Comparison of ENCODE assay signal across 34 mouse cellular contexts in the genomic region with DNA sequence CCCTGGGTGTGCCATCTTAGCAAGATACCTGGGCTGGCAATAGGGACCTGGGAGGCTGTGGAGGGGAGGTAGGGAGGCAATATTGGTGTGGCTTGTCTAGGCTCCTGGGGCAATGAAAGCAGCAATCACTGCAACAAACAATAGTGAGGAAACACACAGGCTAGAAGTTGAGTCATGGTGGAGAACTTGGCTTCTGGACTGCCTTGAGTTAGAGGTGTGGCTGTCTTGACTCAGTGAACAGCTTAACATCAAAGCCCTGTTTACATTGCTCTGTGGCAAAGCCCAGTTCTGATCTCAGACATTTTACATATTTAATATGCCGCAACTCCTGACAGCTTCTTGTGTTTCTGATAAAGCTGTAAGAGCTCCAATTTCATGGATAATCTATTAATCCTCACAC. TPM values are rescaled to one million over a fixed set of nuclear protein-coding genes. Genes with fewer than 3 reads are reported as not detected.
"Had no signal": no experiment of that assay in that cellular context is flagged by ENCODE, and none has a peak within 500 bp of the region (broad histone marks: within the 10 kb centered on the region; RNA-seq: fewer than 3 reads in every experiment).

No protein-coding gene starts in this region.

- H3K4me3 ChIP-seq: embryonic facial prominence, embryonic 10.5 days; embryonic facial prominence, embryonic 12.5 days; embryonic facial prominence, embryonic 13.5 days; embryonic facial prominence, embryonic 15.5 days; erythroblast, embryonic 14.5 days; forebrain, embryonic 10.5 days; forebrain, embryonic 12.5 days; forebrain, embryonic 13.5 days; forebrain, embryonic 15.5 days; gastrocnemius, adult 2 months had no signal

- ATAC-seq: forebrain, embryonic 13.5 days; forebrain, embryonic 14.5 days; forebrain, embryonic 15.5 days; forebrain, embryonic 16.5 days; forebrain, postnatal 0 days had no signal

- H3K9me3 ChIP-seq: embryonic facial prominence, embryonic 10.5 days; embryonic facial prominence, embryonic 12.5 days; embryonic facial prominence, embryonic 13.5 days; embryonic facial prominence, embryonic 15.5 days; forebrain, embryonic 10.5 days; forebrain, embryonic 12.5 days; forebrain, embryonic 13.5 days; forebrain, embryonic 15.5 days had no signal

- H3K4me1 ChIP-seq: embryonic facial prominence, embryonic 10.5 days; embryonic facial prominence, embryonic 12.5 days; embryonic facial prominence, embryonic 13.5 days; embryonic facial prominence, embryonic 15.5 days; forebrain, embryonic 10.5 days; forebrain, embryonic 12.5 days; forebrain, embryonic 13.5 days; forebrain, embryonic 15.5 days had no signal

- H3K4me2 ChIP-seq: embryonic facial prominence, embryonic 12.5 days; embryonic facial prominence, embryonic 13.5 days; embryonic facial prominence, embryonic 15.5 days; forebrain, embryonic 12.5 days; forebrain, embryonic 13.5 days; forebrain, embryonic 15.5 days had no signal

- DNase-seq: cerebellum, adult 2 months; cerebellum, adult 8-10 months; cerebellum, adult 9-10 months; cerebellum, adult 9-11 months; cerebellum, postnatal 10 days; cerebellum, postnatal 14 days; cerebellum, postnatal 25 days; cerebellum, postnatal 36 days; embryo, embryonic 11 days; forebrain, postnatal 0 days; gastrocnemius, adult 2 months; gastrocnemius, postnatal 10 days; gastrocnemius, postnatal 14 days; gastrocnemius, postnatal 25 days; gastrocnemius, postnatal 36 days; heart, adult 11 months; heart, adult 18-20 months had no signal

- H3K27me3 ChIP-seq: embryonic facial prominence, embryonic 12.5 days; embryonic facial prominence, embryonic 13.5 days; embryonic facial prominence, embryonic 15.5 days; forebrain, embryonic 12.5 days; forebrain, embryonic 13.5 days; forebrain, embryonic 15.5 days had no signal

- H3K27ac ChIP-seq: embryonic facial prominence, embryonic 10.5 days; embryonic facial prominence, embryonic 12.5 days; embryonic facial prominence, embryonic 13.5 days; embryonic facial prominence, embryonic 15.5 days; forebrain, embryonic 10.5 days; forebrain, embryonic 12.5 days; forebrain, embryonic 13.5 days; forebrain, embryonic 15.5 days; gastrocnemius, adult 2 months had no signal

- H3K36me3 ChIP-seq: embryonic facial prominence, embryonic 10.5 days; embryonic facial prominence, embryonic 12.5 days; embryonic facial prominence, embryonic 13.5 days; embryonic facial prominence, embryonic 15.5 days; forebrain, embryonic 10.5 days; forebrain, embryonic 12.5 days; forebrain, embryonic 15.5 days had no signal

- H3K9ac ChIP-seq: embryonic facial prominence, embryonic 12.5 days; embryonic facial prominence, embryonic 13.5 days; embryonic facial prominence, embryonic 15.5 days; forebrain, embryonic 12.5 days; forebrain, embryonic 13.5 days; forebrain, embryonic 15.5 days; forebrain, postnatal 0 days had no signal

RNA-seq across cellular contexts. Expression of a gene that starts 9.3 kb away (rescaled TPM):
- polyA plus RNA-seq: cerebellum, adult 2 months; embryonic facial prominence, embryonic 12.5 days; erythroblast, embryonic 14.5 days; forebrain, embryonic 10.5 days; forebrain, embryonic 11.5 days; forebrain, embryonic 12.5 days; forebrain, embryonic 13.5 days; forebrain, embryonic 14.5 days; forebrain, embryonic 15.5 days; forebrain, embryonic 16.5 days; forebrain, postnatal 0 days; frontal cortex, adult 2 months had no signal

RNA-seq across cellular contexts. Expression of a gene that starts 23.5 kb away (rescaled TPM):
- polyA plus RNA-seq: cerebellum, adult 2 months; cortical plate, adult 2 months; embryonic facial prominence, embryonic 10.5 days; embryonic facial prominence, embryonic 11.5 days; embryonic facial prominence, embryonic 12.5 days; embryonic facial prominence, embryonic 13.5 days; embryonic facial prominence, embryonic 14.5 days; erythroblast, embryonic 14.5 days; forebrain, embryonic 10.5 days; forebrain, embryonic 11.5 days; forebrain, embryonic 12.5 days; forebrain, embryonic 13.5 days; forebrain, embryonic 14.5 days; forebrain, embryonic 15.5 days; forebrain, embryonic 16.5 days; forebrain, postnatal 0 days; frontal cortex, adult 2 months; gonadal fat pad, adult 2 months had no signal

RNA-seq across cellular contexts. Expression of a gene that starts 52.3 kb away (rescaled TPM):
- polyA plus RNA-seq: cerebellum, adult 2 months; cortical plate, adult 2 months; embryonic facial prominence, embryonic 10.5 days; embryonic facial prominence, embryonic 11.5 days; embryonic facial prominence, embryonic 12.5 days; embryonic facial prominence, embryonic 13.5 days; erythroblast, embryonic 14.5 days; forebrain, embryonic 10.5 days; forebrain, embryonic 11.5 days; forebrain, embryonic 12.5 days; forebrain, embryonic 13.5 days; forebrain, embryonic 14.5 days; forebrain, embryonic 15.5 days; forebrain, embryonic 16.5 days; forebrain, postnatal 0 days; frontal cortex, adult 2 months; gonadal fat pad, adult 2 months had no signal
